Mouse (Mus musculus) gastrocnemius, adult 2 months (tissue): ENCODE measurements around the gene Hbb-bt. TPM values are rescaled to one million over a fixed set of nuclear protein-coding genes. Genes with fewer than 3 reads are reported as not detected.
A peak's percentile ranks its signal among the peaks of the same experiment; 100 is the strongest.
"Not testable (repeated sequence)": the region's sequence is repeated elsewhere in the genome, so short reads cannot be mapped to it uniquely, and the experiment has no call there.

Experiments used
- DNase-seq: peaks from one replicate; pipeline ENCODE4 v3.0.0; 2022
- H3K27ac ChIP-seq: fragments of 200-600 bp; 2 replicates; pipeline ENCODE4 v1.8.1; 2022; ENCODE audit warnings: mild to moderate bottlenecking
- H3K4me3 ChIP-seq: fragments of 200-600 bp; 2 replicates; pipeline ENCODE4 v1.8.1; 2022; ENCODE audit warnings: mild to moderate bottlenecking, moderate library complexity
- CTCF ChIP-seq: fragments of 200-600 bp; IDR thresholded peaks from 2 replicates; pipeline ENCODE4 v1.8.1; 2022; ENCODE audit warnings: antibody characterized with exemption, mild to moderate bottlenecking, moderate library complexity
- intact Hi-C: fragments of 180-260 bp; cut with DNase I; formaldehyde crosslinking; loops from one replicate; pipeline ENCODE4 v1.15.1; 2025
- long read RNA-seq, 2 experiments: library from polyadenylated mRNA; stranded (forward); transcript quantifications; one replicate each; pipeline ENCODE4 v2.0.0; 2021
- total RNA-seq, 2 experiments: library from RNA; stranded (reverse); gene quantifications; 2 replicates each; pipeline ENCODE4 v1.2.3; 2021

Hbb-bt gene
- 10 to 100 TPM; 20.6 to 29.2 TPM for total RNA-seq
- long read RNA-seq, experiment 1, partial matches to known transcripts, result 0 of 3 reads
- long read RNA-seq, experiment 1, other reads (novel, unspliced or antisense), result 0 of 3 reads
- long read RNA-seq, experiment 2, transcript Hbb-bt-201 (3 exons, 703 nt), result major isoform, 7 of 7 reads
- long read RNA-seq, experiment 2, partial matches to known transcripts, result 0 of 7 reads
- long read RNA-seq, experiment 2, other reads (novel, unspliced or antisense), result 0 of 7 reads

GRCm38 (mm10) chr7:103813766-103814165 lies at the start of gene Hbb-bt:
Hbb-bt (minus strand) TSS chr7:103813996.
- intact Hi-C loops, result no loop called here
- DNase-seq, result no peak
- Histone ChIP-seq H3K27ac (no peak within 1 kb of the TSS), H3K4me3 (no peak within 1 kb of the TSS)
- no peak for TF ChIP-seq CTCF

GRCm38 (mm10) chr7:103861531-103861930 lies 47.7 kb upstream of the Hbb-bt start:
- DNase-seq, result no peak
- H3K27ac ChIP-seq, result no peak overlapping the region
- intact Hi-C loops, result no loop called here
- H3K4me3 ChIP-seq, result no peak overlapping the region
- TF ChIP-seq CTCF, result no peak

- TF ChIP-seq CTCF, result no peak
- H3K4me3 ChIP-seq, result no peak overlapping the region
- DNase-seq, result peak; percentile 26
- intact Hi-C loops, result no loop called here
- no peak overlapping the region for H3K27ac ChIP-seq
These were observed 47.1 kb upstream of the Hbb-bt start for GRCm38 (mm10) chr7:103860855-103861254.

GRCm38 (mm10) chr7:103859076-103859475 lies 45.3 kb upstream of the Hbb-bt start:
- Histone ChIP-seq H3K27ac (no peak overlapping the region), H3K4me3 (no peak overlapping the region)
- intact Hi-C loops, result no loop called here
- no peak for TF ChIP-seq CTCF
- no peak for DNase-seq

GRCm38 (mm10) chr7:103854669-103855068 lies 40.9 kb upstream of the Hbb-bt start:
- H3K27ac ChIP-seq, result no peak overlapping the region
- no peak overlapping the region for H3K4me3 ChIP-seq
- intact Hi-C loops, result no loop called here
- no peak for DNase-seq
- TF ChIP-seq CTCF, result no peak

- no peak within 1 kb of the TSS for H3K27ac ChIP-seq
- intact Hi-C loops, result no loop called here
- no peak for DNase-seq
- no peak for TF ChIP-seq CTCF
- H3K4me3 ChIP-seq, result no peak within 1 kb of the TSS
These were observed 39.3 kb upstream of the Hbb-bt start, which contains the start of gene Hbb-y for GRCm38 (mm10) chr7:103853090-103853489. Hbb-y (minus strand) TSS chr7:103853216.

- no peak for TF ChIP-seq CTCF
- intact Hi-C loops, result no loop called here
- no peak for DNase-seq
- H3K27ac ChIP-seq, result no peak overlapping the region
- H3K4me3 ChIP-seq, result no peak overlapping the region
These were observed 30.9 kb upstream of the Hbb-bt start for GRCm38 (mm10) chr7:103844525-103845325.

- Histone ChIP-seq H3K27ac (no peak within 1 kb of the TSS), H3K4me3 (no peak within 1 kb of the TSS)
- DNase-seq, result no peak
- intact Hi-C loops, result no loop called here
- no peak for TF ChIP-seq CTCF
These were observed 29.2 kb upstream of the Hbb-bt start, which contains the start of gene Hbb-bh1 for GRCm38 (mm10) chr7:103843034-103843433. Hbb-bh1 (minus strand) TSS chr7:103843164.

GRCm38 (mm10) chr7:103840268-103840667 lies 26.5 kb upstream of the Hbb-bt start, which contains the start of gene Hbb-bh2:
Hbb-bh2 (minus strand) TSS chr7:103840520.
- DNase-seq, result no peak
- intact Hi-C loops, result no loop called here

GRCm38 (mm10) chr7:103827808-103828207 lies 14.0 kb upstream of the Hbb-bt start, which contains the start of gene Hbb-bs:
Hbb-bs (minus strand) TSS chr7:103828096.
- no peak for DNase-seq
- Histone ChIP-seq H3K27ac (no peak within 1 kb of the TSS), H3K4me3 (no peak within 1 kb of the TSS)
- intact Hi-C loops, result no loop called here
- no peak for TF ChIP-seq CTCF

More at GRCm38 (mm10) chr7:103840268-103840667, 26.5 kb upstream of the Hbb-bt start, which contains the start of gene Hbb-bh2:
- TF ChIP-seq CTCF, result no peak
- Histone ChIP-seq H3K27ac (no peak within 1 kb of the TSS), H3K4me3 (no peak within 1 kb of the TSS)

- intact Hi-C loops, H3K27ac ChIP-seq, H3K4me3 ChIP-seq, DNase-seq: not testable (repeated sequence)
These were observed 13.3 kb upstream of the Hbb-bt start for GRCm38 (mm10) chr7:103827139-103827538.

- Histone ChIP-seq H3K4me3 (no peak overlapping the region), H3K27ac (no peak overlapping the region)
- DNase-seq, result no peak
- TF ChIP-seq CTCF, result no peak
- intact Hi-C loops, result no loop called here
These were observed 12.6 kb upstream of the Hbb-bt start for GRCm38 (mm10) chr7:103826255-103826887.
